Mouse (Mus musculus) limb, embryonic 12.5 days (tissue): ENCODE results near the gene Arfrp1. TPM values are rescaled to one million over a fixed set of nuclear protein-coding genes. Genes with fewer than 3 reads are reported as not detected.
A peak's percentile ranks its signal among the peaks of the same experiment; 100 is the strongest.

Source experiments
- ATAC-seq: fragments of 200-750 bp; cut with Nextera tagmentation; 2 replicates; pipeline ENCODE4 v1.8.0; 2017; ENCODE audit warnings: low read depth, moderate TSS enrichment; ENCODE audit not compliant: insufficient number of reproducible peaks, insufficient read depth, low FRiP score, low TSS enrichment
- H3K27ac ChIP-seq: fragments of 300-500 bp; sonication (generic); 2 replicates; pipeline ENCODE4 v1.5.1; 2016; ENCODE audit warnings: mild to moderate bottlenecking, moderate library complexity
- H3K27me3 ChIP-seq: fragments of 300-500 bp; sonication (generic); 2 replicates; pipeline ENCODE4 v1.6.1; 2016; ENCODE audit warnings: mild to moderate bottlenecking, moderate library complexity
- H3K36me3 ChIP-seq: fragments of 300-500 bp; sonication (generic); 2 replicates; pipeline ENCODE4 v1.6.1; 2016; ENCODE audit warnings: mild to moderate bottlenecking, moderate library complexity
- H3K4me1 ChIP-seq: fragments of 300-500 bp; sonication (generic); replicated peaks from 2 replicates; pipeline ENCODE4 v1.6.1; 2016
- H3K4me2 ChIP-seq: fragments of 300-500 bp; sonication (generic); 2 replicates; pipeline ENCODE4 v1.6.1; 2016; ENCODE audit warnings: mild to moderate bottlenecking, moderate library complexity
- H3K4me3 ChIP-seq: fragments of 300-500 bp; sonication (generic); replicated peaks from 2 replicates; pipeline ENCODE4 v1.5.1; 2016; ENCODE audit warnings: mild to moderate bottlenecking
- H3K9ac ChIP-seq: fragments of 300-500 bp; sonication (generic); replicated peaks from 2 replicates; pipeline ENCODE4 v1.6.1; 2016; ENCODE audit warnings: mild to moderate bottlenecking, moderate library complexity
- H3K9me3 ChIP-seq: fragments of 300-500 bp; sonication (generic); 2 replicates; pipeline ENCODE4 v1.6.1; 2016; ENCODE audit warnings: mild to moderate bottlenecking, moderate library complexity
- WGBS: fragments of 180-500 bp; shearing (Covaris S2); methylation state at CpG from one replicate; pipeline ENCODE4 v1.1.7; 2016; 5-methylcytosine and 5-hydroxymethylcytosine counted together
- polyA plus RNA-seq: library from polyadenylated mRNA; unstranded; fragments of >200 nt; fragmentation: Nextera tagmentation; extraction: Ambion mirVana; gene quantifications from 2 replicates; pipeline ENCODE4 v1.2.1, GENCODE M21; 2016

The Arfrp1 gene
- polyA plus RNA-seq, 1 experiment from 2014 or later: 77.1 TPM

DNA sequence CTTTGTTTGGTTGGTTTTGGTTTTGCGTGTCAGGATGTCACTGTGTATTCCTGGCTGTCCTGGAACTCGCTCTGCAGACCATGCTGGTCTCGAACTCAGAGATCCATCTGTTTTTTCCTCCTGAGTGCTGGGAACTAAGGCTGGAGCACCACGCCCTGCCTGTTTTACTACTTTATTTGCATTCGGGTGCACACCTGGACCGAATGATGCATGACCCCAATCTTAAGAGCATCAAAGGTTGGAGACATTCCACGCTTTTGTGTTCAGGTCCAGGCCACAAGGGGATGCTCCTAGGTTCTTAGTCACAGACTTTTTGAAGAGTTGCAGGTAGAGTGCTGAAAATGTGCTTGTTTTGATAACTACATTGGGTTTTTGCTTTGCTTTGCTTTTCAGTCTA, 45.1 kb downstream of the Arfrp1 start:
- H3K36me3 ChIP-seq: peaks cover 33% of the 10 kb centered on the region
- H3K27ac ChIP-seq: 0 out of 2 replicates have a peak overlapping the region, but pooled peaks have one; percentile 59
- no peak for ATAC-seq
- peaks cover 23% of the 10 kb centered on the region for H3K27me3 ChIP-seq
- no peaks in the 10 kb centered on the region for H3K9me3 ChIP-seq
- peak overlapping the region; percentile 82 for H3K4me2 ChIP-seq
- H3K9ac ChIP-seq: peak overlapping the region; percentile 51
- H3K4me3 ChIP-seq: peak overlapping the region; percentile 62
- WGBS: 10% methylated on average over 7 of the region's 7 CpGs
- peaks cover 6% of the 10 kb centered on the region for H3K4me1 ChIP-seq

DNA sequence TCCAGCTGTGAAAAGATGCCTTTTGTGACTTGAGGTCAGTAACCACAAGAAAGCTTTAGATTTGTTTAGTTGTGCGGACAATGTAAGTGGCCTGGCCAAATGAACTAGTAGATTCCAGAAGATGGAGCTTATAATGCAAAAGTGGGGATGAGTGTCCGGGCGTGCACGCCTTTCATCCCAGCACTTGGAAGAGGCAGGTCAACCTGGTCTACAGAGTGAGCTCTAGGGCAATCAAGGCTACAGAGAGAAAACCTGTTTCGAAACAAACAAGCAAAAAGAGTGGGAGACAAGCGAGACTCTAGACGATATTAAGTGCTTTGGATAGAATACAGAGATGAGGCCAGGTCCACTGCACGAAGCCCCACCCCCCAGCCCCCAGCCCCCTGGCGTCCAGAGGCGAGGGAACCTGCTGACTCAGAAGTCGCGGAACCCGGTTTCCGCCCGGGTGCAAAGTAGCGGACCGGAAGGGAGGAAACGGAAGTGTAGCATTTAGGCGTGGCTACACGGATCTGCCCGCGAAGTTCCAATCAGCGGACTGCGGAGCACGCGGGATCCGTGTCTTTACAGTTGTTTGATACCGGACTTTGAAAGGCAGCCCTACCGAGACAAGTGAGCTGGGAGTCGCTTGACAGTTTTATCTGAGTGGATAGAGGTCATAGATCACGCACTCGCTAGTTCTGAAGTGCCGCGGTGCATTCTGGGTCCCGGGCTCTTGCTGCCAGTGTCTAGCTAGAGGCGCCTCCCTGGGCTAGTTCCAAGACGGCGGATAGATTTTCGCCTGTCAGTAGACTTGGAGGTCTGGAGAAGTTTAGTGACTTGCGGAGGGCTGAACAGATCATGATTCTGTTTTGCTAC, 45.7 kb downstream of the Arfrp1 start, which contains the start of gene Rtel1:
Gene Rtel1, plus strand, starts transcription at position 492 of the 855 bp plus-strand sequence.
- peaks cover 6% of the 10 kb centered on the region for H3K4me1 ChIP-seq
- WGBS: 8% methylated on average over 40 of the region's 40 CpGs
- H3K27ac ChIP-seq: peak within 1 kb of the TSS; percentile 59; the same call in 1 of the 2 replicates

DNA sequence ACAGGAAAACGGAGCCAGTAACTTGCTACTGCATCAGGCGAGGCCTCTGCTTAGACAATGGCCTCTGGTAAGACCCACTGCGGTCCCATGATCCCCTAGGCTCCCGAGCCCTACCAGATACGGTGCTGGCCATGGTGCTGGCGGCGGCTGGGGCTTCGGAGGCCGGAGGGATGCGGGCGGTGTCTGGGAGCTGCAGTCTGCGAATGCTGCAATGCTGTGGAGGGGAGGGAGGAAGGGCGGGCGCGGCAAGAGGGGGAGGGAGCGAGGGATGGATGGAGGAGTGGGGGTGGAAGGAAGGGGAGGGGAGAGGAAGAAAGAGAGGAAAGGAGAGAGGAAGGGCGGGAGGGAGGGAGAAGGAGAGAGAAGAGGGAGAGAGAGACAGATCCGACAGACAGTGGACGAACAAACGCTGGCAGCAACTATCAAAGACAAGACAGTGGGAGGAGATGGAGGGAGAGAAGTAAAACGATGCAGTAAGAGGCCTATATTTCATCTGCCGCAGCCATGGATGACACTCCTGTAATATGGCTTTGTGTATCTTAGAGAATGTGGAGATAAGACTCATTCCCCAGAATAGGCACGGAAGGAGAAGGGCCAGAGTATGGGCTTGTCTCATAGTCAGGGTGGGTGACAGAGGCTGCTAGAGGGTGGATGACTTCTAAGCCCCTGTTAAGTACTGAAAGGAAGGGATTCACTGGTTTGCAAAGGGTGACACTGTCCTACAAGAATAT, 51.0 kb downstream of the Arfrp1 start, which contains the start of gene Stmn3:
Gene Stmn3, minus strand, starts transcription at position 421 of the 731 bp plus-strand sequence.
- ATAC-seq: no peak; the same call in 1 of the 2 replicates
- H3K4me3 ChIP-seq: peak within 1 kb of the TSS; percentile 24
- no peak within 1 kb of the TSS for H3K27ac ChIP-seq
- H3K4me1 ChIP-seq: peaks cover 5% of the 10 kb centered on the region; the same call in 1 of the 2 replicates
- H3K4me2 ChIP-seq: peak within 1 kb of the TSS; percentile 42
- H3K9me3 ChIP-seq: no peaks in the 10 kb centered on the region
- no peaks in the 10 kb centered on the region for H3K36me3 ChIP-seq
- WGBS: 4% methylated on average over 23 of the region's 23 CpGs
- 0 out of 2 replicates have a peak within 1 kb of the TSS, but pooled peaks have one; percentile 12 for H3K9ac ChIP-seq
- H3K27me3 ChIP-seq: peaks cover 70% of the 10 kb centered on the region

More for the DNA sequence above, 45.7 kb downstream of the Arfrp1 start, which contains the start of gene Rtel1:
- Histone ChIP-seq H3K4me3 (peak within 1 kb of the TSS; percentile 62), H3K36me3 (peaks cover 27% of the 10 kb centered on the region), H3K9me3 (no peaks in the 10 kb centered on the region), H3K4me2 (peak within 1 kb of the TSS; percentile 82), H3K27me3 (peaks cover 29% of the 10 kb centered on the region), H3K9ac (peak within 1 kb of the TSS; percentile 51)
- peak; percentile 84 for ATAC-seq

DNA sequence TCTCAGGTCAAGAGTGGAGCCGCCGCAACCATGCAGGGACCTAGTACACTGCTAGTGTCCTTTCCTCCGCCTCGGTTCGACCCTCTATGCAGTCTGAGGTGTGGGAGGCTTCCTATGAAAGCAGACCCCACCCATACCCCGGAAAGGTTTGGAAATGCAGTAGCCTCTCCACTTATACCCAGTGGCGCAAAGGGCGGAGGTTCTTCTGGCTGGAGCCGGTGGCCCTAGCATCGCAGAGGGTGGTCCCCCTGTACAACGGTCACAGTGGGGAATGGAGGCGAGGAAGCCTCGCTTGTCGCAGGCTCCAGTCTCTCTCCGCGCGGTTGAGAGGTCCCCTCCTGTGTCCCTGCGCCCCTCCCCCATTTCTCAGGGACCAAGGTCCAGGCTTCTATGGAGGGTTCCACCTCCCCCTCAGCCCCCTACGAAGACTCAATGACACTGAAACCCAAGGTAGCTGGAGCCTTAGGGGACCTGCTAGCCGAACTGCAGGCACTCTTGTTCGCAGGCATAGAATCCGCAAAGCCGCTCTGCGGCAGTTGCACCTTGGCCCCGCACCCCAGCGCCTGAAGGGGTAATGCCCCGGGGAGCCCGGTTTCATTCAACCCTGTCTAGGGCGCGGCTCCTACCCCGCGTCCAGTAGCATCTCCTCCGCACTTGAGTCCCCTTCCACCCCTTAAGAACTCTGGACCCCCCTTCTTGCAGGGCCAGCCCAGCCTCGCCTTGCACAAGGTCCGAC, 51.7 kb downstream of the Arfrp1 start:
- Histone ChIP-seq H3K9me3 (no peaks in the 10 kb centered on the region), H3K4me2 (peak overlapping the region; percentile 42), H3K27me3 (peaks cover 77% of the 10 kb centered on the region), H3K4me3 (peak overlapping the region; percentile 24), H3K36me3 (no peaks in the 10 kb centered on the region), H3K27ac (no peak overlapping the region), H3K9ac (0 out of 2 replicates have a peak overlapping the region, but pooled peaks have one; percentile 12), H3K4me1 (peaks cover 5% of the 10 kb centered on the region; the same call in 1 of the 2 replicates)
- WGBS: 5% methylated on average over 35 of the region's 35 CpGs
- ATAC-seq: peak; percentile 70

DNA sequence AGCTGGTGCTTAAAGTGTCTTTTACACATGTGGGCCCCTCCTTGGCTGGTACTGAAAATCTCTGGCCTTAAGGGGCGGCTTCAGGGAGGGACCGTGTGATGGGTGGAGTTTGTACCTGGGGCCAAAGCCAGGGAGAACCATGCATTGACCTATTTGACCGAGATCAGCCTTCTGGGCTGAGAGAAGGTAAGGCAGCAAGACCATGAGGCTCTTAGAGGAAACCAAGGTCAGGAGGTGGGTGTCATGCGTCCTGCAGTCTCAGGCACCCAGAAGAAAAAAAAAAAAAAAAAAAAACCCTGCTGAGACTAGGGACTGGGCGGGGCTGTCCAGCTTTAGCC, 52.2 kb downstream of the Arfrp1 start:
- Histone ChIP-seq H3K9ac (no peak overlapping the region), H3K4me3 (no peak overlapping the region), H3K9me3 (no peaks in the 10 kb centered on the region), H3K4me1 (peaks cover 5% of the 10 kb centered on the region; the same call in 1 of the 2 replicates), H3K27ac (no peak overlapping the region), H3K36me3 (no peaks in the 10 kb centered on the region), H3K4me2 (no peak overlapping the region), H3K27me3 (peaks cover 82% of the 10 kb centered on the region)
- ATAC-seq: no peak
- WGBS: 20% methylated on average over 5 of the region's 5 CpGs

DNA sequence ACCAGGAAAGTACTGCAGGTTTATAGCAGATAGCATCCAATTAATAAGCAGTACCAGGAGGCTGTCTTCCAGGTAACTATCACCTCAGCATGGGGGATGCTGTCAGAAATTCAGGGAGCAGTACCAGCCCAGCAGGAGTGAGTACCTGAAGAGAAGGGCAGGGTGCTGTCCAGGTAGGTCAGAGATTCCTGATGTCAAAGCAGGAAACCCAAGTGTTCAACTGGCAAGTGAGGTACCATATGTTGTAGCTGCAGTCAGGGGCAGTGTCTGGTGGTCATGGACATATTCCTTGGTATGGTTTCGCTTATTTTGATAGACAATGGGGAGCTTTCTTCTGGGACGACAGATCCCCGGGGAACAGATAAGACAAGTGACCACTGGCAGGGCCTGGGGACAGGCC, 52.8 kb downstream of the Arfrp1 start:
- Histone ChIP-seq H3K4me1 (peaks cover 5% of the 10 kb centered on the region; the same call in 1 of the 2 replicates), H3K4me2 (no peak overlapping the region)
- WGBS: 82% methylated on average over 3 of the region's 3 CpGs

More for the DNA sequence above, 52.8 kb downstream of the Arfrp1 start:
- Histone ChIP-seq H3K9me3 (no peaks in the 10 kb centered on the region), H3K36me3 (no peaks in the 10 kb centered on the region), H3K27me3 (peaks cover 88% of the 10 kb centered on the region), H3K4me3 (no peak overlapping the region), H3K27ac (no peak overlapping the region), H3K9ac (no peak overlapping the region)
- no peak for ATAC-seq

Other genes with a start within 250 kb of the Arfrp1 start
- gene Kcnq2, start 230.1 kb downstream of the Arfrp1 start, polyA plus RNA-seq: 0.26 and 0.46 TPM in 2 replicates
- 0.10 TPM in 1 of 2 replicates, not detected in the other for gene Eef1a2, start 208.4 kb downstream of the Arfrp1 start, polyA plus RNA-seq
- 424 and 433 TPM in 2 replicates for gene Ppdpf, start 178.2 kb downstream of the Arfrp1 start, polyA plus RNA-seq
- not detected in 2 replicates for gene Ptk6, start 162.6 kb downstream of the Arfrp1 start, polyA plus RNA-seq
- 0.25 and 0.45 TPM in 2 replicates for gene Srms, start 152.2 kb downstream of the Arfrp1 start, polyA plus RNA-seq
- 0.41 and 0.59 TPM in 2 replicates for gene Fndc11, start 145.4 kb downstream of the Arfrp1 start, polyA plus RNA-seq
- 1.3 and 1.4 TPM in 2 replicates for gene Helz2, start 123.4 kb downstream of the Arfrp1 start, polyA plus RNA-seq
- 21.0 and 22.5 TPM in 2 replicates for gene Gmeb2, start 77.4 kb downstream of the Arfrp1 start, polyA plus RNA-seq
- 0.56 and 5.2 TPM in 2 replicates for gene Stmn3, start 50.9 kb downstream of the Arfrp1 start, polyA plus RNA-seq
- gene Rtel1, start 45.7 kb downstream of the Arfrp1 start, polyA plus RNA-seq: 58.8 and 69.9 TPM in 2 replicates
- 54.9 and 59.4 TPM in 2 replicates for gene Zgpat, start 476 bp downstream of the Arfrp1 start, polyA plus RNA-seq
- 29.9 and 35.2 TPM in 2 replicates for gene Lime1, start 14.7 kb upstream of the Arfrp1 start, polyA plus RNA-seq
- 8.3 and 9.1 TPM in 2 replicates for gene Zbtb46, start 94.0 kb upstream of the Arfrp1 start, polyA plus RNA-seq
- gene Abhd16b, start 127.8 kb upstream of the Arfrp1 start, polyA plus RNA-seq: not detected in 2 replicates
- gene Tpd52l2, start 131.7 kb upstream of the Arfrp1 start, polyA plus RNA-seq: 151 and 165 TPM in 2 replicates
- 90.6 and 91.0 TPM in 2 replicates for gene Dnajc5, start 155.1 kb upstream of the Arfrp1 start, polyA plus RNA-seq
- 37.9 and 47.6 TPM in 2 replicates for gene Uckl1, start 219.5 kb upstream of the Arfrp1 start, polyA plus RNA-seq
- 78.0 and 79.3 TPM in 2 replicates for gene Prpf6, start 226.5 kb upstream of the Arfrp1 start, polyA plus RNA-seq
- 63.5 and 69.0 TPM in 2 replicates for gene Zfp512b, start 227.4 kb upstream of the Arfrp1 start, polyA plus RNA-seq
- gene Samd10, start 233.8 kb upstream of the Arfrp1 start, polyA plus RNA-seq: 11.6 and 13.0 TPM in 2 replicates